Mouse (Mus musculus) kidney, postnatal 25 days (tissue): Measurements from ENCODE around the gene Ubr7.

ENCODE experiments used
- DNase-seq, 2 experiments: peaks; one replicate each; pipeline ENCODE4 v3.0.0; 2021; ENCODE audit warnings: mixed read lengths in 2 of 2

Ubr7 gene

GRCm38 (mm10) chr12:102757689-102758402, at the start of gene Ubr7, which contains the start of the genes Gm28051 and Gon7:
Gene Ubr7, plus strand, starts transcription at chr12:102757967.
Gene Gm28051, minus strand, starts transcription at chr12:102757765.
Gene Gon7, minus strand, starts transcription at chr12:102757803.
- DNase-seq: peak; percentile 98

DNA sequence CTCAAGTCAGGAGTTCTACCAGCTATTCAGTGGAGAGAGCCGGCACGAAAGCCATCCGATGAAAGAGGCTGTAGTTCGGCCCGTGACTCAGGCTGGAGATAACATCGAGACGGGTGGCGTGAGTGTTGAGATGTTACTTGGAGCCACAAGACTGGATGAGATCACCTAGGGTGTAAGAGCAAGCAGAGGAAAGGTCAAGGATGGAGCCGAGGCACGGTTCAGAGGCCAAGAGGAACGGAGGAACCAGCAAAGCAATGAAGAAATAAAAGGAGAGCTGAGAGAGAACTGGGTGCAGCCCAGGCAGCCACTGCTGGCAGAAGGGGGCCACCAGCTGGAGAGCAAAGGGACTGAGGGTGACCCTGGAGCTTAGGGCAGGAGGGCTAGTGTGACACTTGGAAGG, 49.5 kb upstream of the Ubr7 start:
- DNase-seq: peak in 1 of 2 experiments; percentile 49

DNA sequence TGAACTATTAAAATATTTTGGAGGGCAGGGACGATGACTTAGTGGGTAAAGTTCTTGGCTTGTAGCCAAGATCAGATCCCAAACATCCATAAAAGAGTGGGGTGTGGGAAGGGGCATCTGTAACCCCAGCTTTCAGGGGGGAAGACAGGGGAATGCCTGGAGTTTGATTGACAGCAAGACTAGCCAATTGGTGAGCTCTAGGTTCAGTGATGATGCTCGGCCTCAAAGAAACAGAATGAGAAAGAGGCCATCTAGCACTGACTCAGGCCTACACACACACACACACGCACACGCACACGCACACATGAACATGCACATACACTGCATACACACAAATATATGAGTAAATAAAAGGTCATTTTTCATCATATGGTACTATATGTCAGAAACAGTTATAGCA, 47.9 kb upstream of the Ubr7 start:
- no peak for DNase-seq

GRCm38 (mm10) chr12:102710851-102711375, 46.9 kb upstream of the Ubr7 start:
- DNase-seq: no peak

DNA sequence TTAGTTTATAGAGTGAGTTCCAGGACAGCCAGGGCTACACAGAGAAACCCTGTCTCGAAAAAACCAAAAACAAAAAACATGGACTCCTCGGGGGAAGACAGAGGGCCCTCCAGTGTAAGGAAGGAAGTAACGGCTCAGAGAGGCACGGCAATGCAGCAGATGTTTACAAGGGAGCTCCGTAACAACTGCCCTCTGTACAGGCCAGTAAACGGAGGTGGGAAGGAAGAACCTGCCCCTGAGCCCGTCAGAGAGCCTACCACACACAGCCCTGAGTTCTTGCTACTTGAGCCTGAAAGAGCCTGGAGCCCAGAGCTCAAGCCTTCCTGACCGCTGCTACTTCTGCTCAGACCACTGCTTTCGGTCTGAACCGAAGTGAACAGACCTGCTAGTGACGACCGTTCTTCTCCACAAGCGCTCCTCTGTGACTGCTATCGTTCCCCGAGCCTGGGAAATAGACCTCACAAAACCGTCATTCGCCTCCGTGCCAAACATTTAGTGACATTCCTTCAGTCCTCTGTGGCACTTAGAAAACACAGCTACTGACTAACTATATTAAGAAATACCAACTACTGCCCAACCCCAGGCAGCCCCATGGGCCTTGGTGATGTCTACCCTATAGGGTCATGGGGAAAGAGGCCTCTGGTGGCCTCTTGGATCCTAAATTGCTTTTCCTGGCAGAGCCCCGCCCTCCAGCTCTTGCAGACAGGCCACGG, 44.5 kb upstream of the Ubr7 start:
- DNase-seq: peak in 1 of 2 experiments; percentile 30

DNA sequence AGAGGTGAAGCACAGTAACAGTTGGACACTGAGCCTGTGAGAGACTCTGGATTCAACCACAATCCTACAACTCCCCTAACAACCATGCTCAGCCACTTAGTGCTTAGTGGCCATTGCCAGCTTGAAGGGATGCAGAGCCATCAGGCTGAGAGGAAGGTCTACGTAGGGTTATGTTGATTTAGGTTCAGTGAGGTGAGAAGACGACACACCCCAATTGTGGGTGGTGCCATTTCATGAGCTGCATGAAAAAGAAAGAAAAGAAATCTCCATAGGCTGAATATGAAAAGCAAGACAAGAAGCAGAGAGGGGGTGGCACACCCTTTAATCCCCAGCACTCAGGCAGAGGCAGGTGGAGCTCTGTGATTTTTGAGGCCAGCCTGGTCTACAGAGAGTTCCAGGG, 43.7 kb upstream of the Ubr7 start:
- no peak for DNase-seq

- no peak for DNase-seq
Measured at GRCm38 (mm10) chr12:102714654-102715395, 42.9 kb upstream of the Ubr7 start.

DNA sequence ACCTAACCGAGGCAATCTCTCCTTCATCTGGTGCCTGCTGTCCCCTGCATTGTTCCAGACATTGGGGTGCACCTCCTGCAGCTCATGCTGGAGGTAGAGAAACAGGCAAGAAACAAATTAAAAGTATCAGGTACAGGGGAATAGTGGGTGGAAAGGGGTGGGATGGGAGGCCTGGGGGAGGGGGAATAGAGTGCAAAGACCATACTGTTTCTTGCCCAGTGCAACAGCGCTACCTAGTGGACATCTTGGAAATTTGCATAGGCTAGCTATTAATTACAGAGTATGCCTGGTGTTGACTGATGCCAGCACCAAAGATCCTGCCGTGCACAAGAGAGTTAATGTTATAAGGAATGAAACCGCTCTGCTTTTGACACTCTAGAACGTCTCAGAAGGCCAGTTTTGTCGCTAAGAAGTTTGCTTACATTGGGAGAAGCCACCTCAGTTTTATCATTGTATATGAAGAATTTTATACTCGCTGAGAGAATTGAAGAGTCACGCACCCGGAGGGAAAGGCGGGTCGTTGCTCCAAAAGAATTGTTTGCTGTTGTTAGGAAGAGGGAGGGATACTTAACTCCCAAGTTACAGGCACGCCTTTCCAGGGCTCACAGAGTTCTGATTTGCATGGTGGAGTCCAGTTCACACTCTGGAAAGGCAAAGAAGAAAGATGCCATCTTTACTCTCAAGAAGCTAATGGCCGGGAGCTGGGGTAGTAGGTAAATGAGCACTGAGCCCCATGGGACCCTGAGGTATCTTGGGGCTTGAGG, 38.0 kb upstream of the Ubr7 start:
- DNase-seq: peak; percentile 33 to 46

DNA sequence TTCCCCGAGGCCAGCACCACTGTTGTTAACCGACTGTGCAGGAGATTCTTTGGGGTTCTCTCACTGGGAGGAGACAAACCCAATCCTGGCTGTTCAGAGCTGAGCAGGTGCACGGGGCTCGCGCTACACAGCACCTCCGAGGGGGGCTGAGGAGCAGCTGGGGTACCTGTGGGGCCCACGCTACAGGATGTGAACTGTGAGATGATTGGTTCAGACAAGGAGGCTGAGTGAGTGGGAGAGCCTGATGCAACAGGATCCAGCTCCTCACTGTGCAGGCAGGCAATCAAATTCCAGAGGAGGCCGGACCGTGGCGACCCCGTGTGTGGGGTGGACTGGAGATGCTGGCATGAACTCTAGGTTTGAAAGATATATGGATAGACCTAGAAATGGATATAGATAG, 35.3 kb upstream of the Ubr7 start:
- DNase-seq: no peak

GRCm38 (mm10) chr12:102722966-102723365, 34.8 kb upstream of the Ubr7 start:
- no peak for DNase-seq

- DNase-seq: no peak
Measured at GRCm38 (mm10) chr12:102723861-102724260, 33.9 kb upstream of the Ubr7 start.

DNA sequence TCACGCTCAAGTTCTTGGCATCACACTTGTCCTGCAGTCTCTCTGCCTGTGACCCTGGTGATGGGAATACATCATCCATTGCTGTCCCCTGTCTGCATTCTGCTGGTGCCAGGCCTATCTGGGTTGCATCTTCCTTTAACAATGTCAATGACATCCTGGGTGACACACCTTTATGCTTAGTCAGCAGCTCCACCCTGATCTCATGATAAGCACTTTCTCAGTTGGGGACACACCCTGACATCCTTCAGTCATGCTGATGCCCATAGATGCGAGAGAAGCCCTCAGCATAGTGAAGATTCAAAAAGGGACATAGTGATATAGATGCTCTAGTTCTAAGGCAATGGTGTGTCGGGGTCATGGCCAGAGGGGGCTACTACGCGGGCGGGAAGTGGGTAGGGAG, 32.6 kb upstream of the Ubr7 start:
- no peak for DNase-seq

DNA sequence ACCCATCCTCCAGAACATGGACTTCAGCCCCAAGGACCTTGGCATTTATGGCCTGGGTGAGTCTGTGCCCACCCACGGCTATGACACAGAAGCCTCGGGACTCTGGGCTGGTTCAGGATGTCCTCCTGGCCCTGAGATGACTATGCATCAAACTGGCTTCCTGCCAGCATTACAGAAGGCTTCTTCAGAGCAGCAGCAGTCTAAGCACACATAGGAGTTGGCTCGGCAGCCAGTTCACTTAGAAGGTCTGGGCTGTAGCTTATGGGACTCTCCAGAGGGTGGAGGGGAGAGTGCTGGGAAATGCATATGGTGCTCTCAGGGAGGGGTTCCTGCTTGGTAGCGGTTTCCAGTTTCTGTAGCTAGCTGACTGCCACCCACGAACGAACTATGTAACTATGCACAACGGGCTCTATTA, 32.0 kb upstream of the Ubr7 start:
- peak in 1 of 2 experiments; percentile 60 for DNase-seq

GRCm38 (mm10) chr12:102729855-102730797, 27.6 kb upstream of the Ubr7 start:
- DNase-seq: peak; percentile 89 to 92

GRCm38 (mm10) chr12:102730798-102731619, 26.8 kb upstream of the Ubr7 start:
- DNase-seq: peak; percentile 13 to 40

DNA sequence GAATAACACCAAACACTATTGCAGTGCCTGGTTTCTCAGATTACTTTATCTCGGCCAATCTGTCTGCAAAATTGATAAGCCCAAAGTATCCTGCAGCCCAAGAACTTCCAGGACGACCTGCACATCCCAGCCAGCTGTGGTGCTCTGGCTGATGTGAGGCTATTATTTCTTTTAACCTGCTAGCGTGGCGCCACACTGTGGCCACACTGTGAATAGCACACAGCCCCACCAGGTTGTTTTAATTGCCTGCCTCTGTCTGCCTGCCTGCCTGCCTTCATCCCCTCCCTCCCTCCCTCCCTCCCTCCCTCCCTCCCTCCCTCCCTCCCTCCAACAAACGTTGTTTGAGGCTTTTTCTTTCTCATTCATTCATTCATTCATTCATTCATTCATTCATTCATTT, 24.4 kb upstream of the Ubr7 start:
- DNase-seq: peak; percentile 69 to 76

DNA sequence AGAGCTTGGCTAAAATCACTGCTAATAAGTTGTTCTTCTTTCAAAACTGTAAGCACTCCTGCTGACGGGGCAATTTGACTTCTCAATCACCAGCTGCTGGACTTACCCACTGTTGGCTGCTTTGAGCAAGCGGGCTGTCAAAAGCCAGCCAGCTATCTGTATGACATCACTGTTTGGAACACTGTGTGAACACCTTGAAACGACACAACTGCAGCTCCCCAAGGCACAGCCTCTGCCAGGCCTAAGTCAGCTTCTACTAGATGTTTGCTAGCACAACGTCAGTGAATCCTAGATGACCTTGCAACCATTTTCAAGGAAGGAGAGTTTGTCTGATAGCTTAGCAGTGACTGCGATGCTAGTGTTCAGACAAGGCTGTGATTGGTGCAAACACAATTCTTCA, 18.7 kb upstream of the Ubr7 start:
- no peak for DNase-seq

GRCm38 (mm10) chr12:102740285-102740684, 17.5 kb upstream of the Ubr7 start:
- peak in 1 of 2 experiments; percentile 13 for DNase-seq

GRCm38 (mm10) chr12:102742056-102742455, 15.7 kb upstream of the Ubr7 start:
- DNase-seq: no peak

DNA sequence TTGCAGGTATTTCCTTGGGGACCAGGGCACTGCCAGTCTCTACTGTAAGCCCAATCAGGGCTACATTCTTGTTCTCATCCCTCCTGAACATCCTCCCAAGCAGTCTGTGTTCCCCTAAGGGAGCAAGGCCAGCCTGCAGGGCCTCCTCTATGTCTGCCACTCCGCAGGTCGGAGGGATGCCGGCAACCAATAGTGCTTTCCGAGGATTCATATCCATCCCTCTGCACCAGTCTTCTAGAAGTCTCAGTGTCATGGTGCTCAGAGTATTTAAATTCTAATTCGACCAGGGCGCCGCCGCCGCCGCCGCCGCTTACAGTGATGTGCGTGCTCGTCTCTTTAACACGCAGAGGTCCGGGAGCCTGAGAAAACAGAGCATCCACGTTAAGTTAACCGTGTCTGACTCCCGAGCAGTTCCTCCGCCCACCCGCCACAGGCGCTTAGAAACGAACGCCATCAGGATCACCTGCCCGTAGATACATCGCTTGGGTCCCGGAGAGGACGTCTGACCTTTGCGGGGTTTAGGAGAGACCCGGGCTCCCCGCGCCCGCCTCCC, 14.7 kb upstream of the Ubr7 start:
- DNase-seq: no peak
